Mouse (Mus musculus): Measurements from ENCODE around the gene Zfp580. TPM values are rescaled to one million over a fixed set of nuclear protein-coding genes. Genes with fewer than 3 reads are reported as not detected.

Gene Zfp580
- polyA plus RNA-seq, 1 experiment from 2014 or later: 44.6 TPM

- Histone ChIP-seq H3K36me3 (ENCODE audit: control insufficient read depth, insufficient read depth, low read length) (peaks cover 46% of the 10 kb centered on the region), H3K4me3 (ENCODE audit: low read depth, low read length) (no peak overlapping the region), H3K27ac (ENCODE audit: low read depth, low read length) (no peak overlapping the region), H3K4me2 (ENCODE audit: low read depth, low read length, severe bottlenecking) (no peak overlapping the region), H3K27me3 (ENCODE audit: control insufficient read depth, insufficient read depth, low read length) (no peaks in the 10 kb centered on the region), H3K9ac (ENCODE audit: low read length) (no peak overlapping the region), H3K9me3 (ENCODE audit: control insufficient read depth, low read length) (peaks cover 29% of the 10 kb centered on the region), H3K4me1 (replicated peaks; ENCODE audit: control insufficient read depth, insufficient read depth, low read length) (no peaks in the 10 kb centered on the region)
- DNase-seq (ENCODE audit: low spot score) (no peak), ATAC-seq (replicated peaks; ENCODE audit: low FRiP score) (no peak)
- 89% methylated on average over 21 of the region's 21 CpGs for WGBS
Measured at GRCm38 (mm10) chr7:5029946-5030345, 21.4 kb upstream of the Zfp580 start.

- no peak for ATAC-seq (replicated peaks; ENCODE audit: low FRiP score)
Measured at GRCm38 (mm10) chr7:5030554-5031275, 20.6 kb upstream of the Zfp580 start.

GRCm38 (mm10) chr7:5031496-5031895, 19.8 kb upstream of the Zfp580 start:
- no peak for ATAC-seq (replicated peaks; ENCODE audit: low FRiP score)
- no peak overlapping the region for H3K27ac ChIP-seq (ENCODE audit: low read depth, low read length)

More at GRCm38 (mm10) chr7:5030554-5031275, 20.6 kb upstream of the Zfp580 start:
- no peak overlapping the region for H3K4me2 ChIP-seq (ENCODE audit: low read depth, low read length, severe bottlenecking)
- H3K9me3 ChIP-seq (ENCODE audit: control insufficient read depth, low read length): peaks cover 29% of the 10 kb centered on the region
- H3K27me3 ChIP-seq (ENCODE audit: control insufficient read depth, insufficient read depth, low read length): no peaks in the 10 kb centered on the region
- no peaks in the 10 kb centered on the region for H3K4me1 ChIP-seq (replicated peaks; ENCODE audit: control insufficient read depth, insufficient read depth, low read length)
- DNase-seq (ENCODE audit: low spot score): no peak
- H3K9ac ChIP-seq (ENCODE audit: low read length): no peak overlapping the region
- WGBS: 85% methylated on average over 63 of the region's 63 CpGs
- no peak overlapping the region for H3K4me3 ChIP-seq (ENCODE audit: low read depth, low read length)
- no peak overlapping the region for H3K27ac ChIP-seq (ENCODE audit: low read depth, low read length)
- peaks cover 48% of the 10 kb centered on the region for H3K36me3 ChIP-seq (ENCODE audit: control insufficient read depth, insufficient read depth, low read length)

GRCm38 (mm10) chr7:5033818-5034217, 17.5 kb upstream of the Zfp580 start, which contains the start of gene 4632433K11Rik:
4632433K11Rik (plus strand) TSS chr7:5034118.
- no peak within 1 kb of the TSS for H3K4me3 ChIP-seq (ENCODE audit: low read depth, low read length)
- H3K9ac ChIP-seq (ENCODE audit: low read length): no peak within 1 kb of the TSS
- H3K9me3 ChIP-seq (ENCODE audit: control insufficient read depth, low read length): peaks cover 29% of the 10 kb centered on the region
- 83% methylated on average over 3 of the region's 3 CpGs for WGBS
- peaks cover 45% of the 10 kb centered on the region for H3K36me3 ChIP-seq (ENCODE audit: control insufficient read depth, insufficient read depth, low read length)
- no peaks in the 10 kb centered on the region for H3K4me1 ChIP-seq (replicated peaks; ENCODE audit: control insufficient read depth, insufficient read depth, low read length)
- DNase-seq (ENCODE audit: low spot score) (no peak), ATAC-seq (replicated peaks; ENCODE audit: low FRiP score) (no peak)
- no peaks in the 10 kb centered on the region for H3K27me3 ChIP-seq (ENCODE audit: control insufficient read depth, insufficient read depth, low read length)
- H3K27ac ChIP-seq (ENCODE audit: low read depth, low read length): no peak within 1 kb of the TSS
- H3K4me2 ChIP-seq (ENCODE audit: low read depth, low read length, severe bottlenecking): no peak within 1 kb of the TSS

More at GRCm38 (mm10) chr7:5031496-5031895, 19.8 kb upstream of the Zfp580 start:
- no peak for DNase-seq (ENCODE audit: low spot score)
- Histone ChIP-seq H3K36me3 (ENCODE audit: control insufficient read depth, insufficient read depth, low read length) (peaks cover 48% of the 10 kb centered on the region), H3K27me3 (ENCODE audit: control insufficient read depth, insufficient read depth, low read length) (no peaks in the 10 kb centered on the region), H3K4me2 (ENCODE audit: low read depth, low read length, severe bottlenecking) (no peak overlapping the region), H3K4me1 (replicated peaks; ENCODE audit: control insufficient read depth, insufficient read depth, low read length) (no peaks in the 10 kb centered on the region), H3K4me3 (ENCODE audit: low read depth, low read length) (no peak overlapping the region), H3K9ac (ENCODE audit: low read length) (no peak overlapping the region), H3K9me3 (ENCODE audit: control insufficient read depth, low read length) (peaks cover 29% of the 10 kb centered on the region)
- WGBS: 73% methylated on average over 46 of the region's 46 CpGs

GRCm38 (mm10) chr7:5035628-5036027, 15.7 kb upstream of the Zfp580 start:
- Histone ChIP-seq H3K36me3 (ENCODE audit: control insufficient read depth, insufficient read depth, low read length) (peaks cover 27% of the 10 kb centered on the region), H3K4me1 (replicated peaks; ENCODE audit: control insufficient read depth, insufficient read depth, low read length) (no peaks in the 10 kb centered on the region)

GRCm38 (mm10) chr7:5036136-5036535, 15.2 kb upstream of the Zfp580 start:
- Histone ChIP-seq H3K9me3 (ENCODE audit: control insufficient read depth, low read length) (peaks cover 9% of the 10 kb centered on the region), H3K36me3 (ENCODE audit: control insufficient read depth, insufficient read depth, low read length) (peaks cover 22% of the 10 kb centered on the region), H3K27me3 (ENCODE audit: control insufficient read depth, insufficient read depth, low read length) (no peaks in the 10 kb centered on the region), H3K4me2 (ENCODE audit: low read depth, low read length, severe bottlenecking) (no peak overlapping the region), H3K4me3 (ENCODE audit: low read depth, low read length) (no peak overlapping the region), H3K27ac (ENCODE audit: low read depth, low read length) (no peak overlapping the region), H3K4me1 (replicated peaks; ENCODE audit: control insufficient read depth, insufficient read depth, low read length) (no peaks in the 10 kb centered on the region), H3K9ac (ENCODE audit: low read length) (no peak overlapping the region)
- ATAC-seq (replicated peaks; ENCODE audit: low FRiP score) (no peak), DNase-seq (ENCODE audit: low spot score) (no peak)
- 91% methylated on average over 9 of the region's 9 CpGs for WGBS

More at GRCm38 (mm10) chr7:5035628-5036027, 15.7 kb upstream of the Zfp580 start:
- no peak overlapping the region for H3K4me2 ChIP-seq (ENCODE audit: low read depth, low read length, severe bottlenecking)
- no peak for DNase-seq (ENCODE audit: low spot score)
- H3K9ac ChIP-seq (ENCODE audit: low read length): no peak overlapping the region
- no peaks in the 10 kb centered on the region for H3K27me3 ChIP-seq (ENCODE audit: control insufficient read depth, insufficient read depth, low read length)
- no peak overlapping the region for H3K4me3 ChIP-seq (ENCODE audit: low read depth, low read length)
- ATAC-seq (replicated peaks; ENCODE audit: low FRiP score): no peak
- 93% methylated on average over 17 of the region's 17 CpGs for WGBS
- H3K27ac ChIP-seq (ENCODE audit: low read depth, low read length): no peak overlapping the region
- H3K9me3 ChIP-seq (ENCODE audit: control insufficient read depth, low read length): peaks cover 15% of the 10 kb centered on the region

- H3K9me3 ChIP-seq (ENCODE audit: control insufficient read depth, low read length): peaks cover under 1% of the 10 kb centered on the region; the same call in 1 of the 2 replicates
- ATAC-seq (replicated peaks; ENCODE audit: low FRiP score): no peak
- peaks cover 13% of the 10 kb centered on the region for H3K36me3 ChIP-seq (ENCODE audit: control insufficient read depth, insufficient read depth, low read length)
- 94% methylated on average over 7 of the region's 7 CpGs for WGBS
- H3K4me3 ChIP-seq (ENCODE audit: low read depth, low read length): no peak overlapping the region
- no peaks in the 10 kb centered on the region for H3K4me1 ChIP-seq (replicated peaks; ENCODE audit: control insufficient read depth, insufficient read depth, low read length)
- no peak for DNase-seq (ENCODE audit: low spot score)
- H3K27me3 ChIP-seq (ENCODE audit: control insufficient read depth, insufficient read depth, low read length): no peaks in the 10 kb centered on the region
- no peak overlapping the region for H3K4me2 ChIP-seq (ENCODE audit: low read depth, low read length, severe bottlenecking)
- H3K27ac ChIP-seq (ENCODE audit: low read depth, low read length): no peak overlapping the region
- H3K9ac ChIP-seq (ENCODE audit: low read length): no peak overlapping the region
Measured at GRCm38 (mm10) chr7:5037026-5037425, 14.3 kb upstream of the Zfp580 start.

GRCm38 (mm10) chr7:5037467-5037866, 13.9 kb upstream of the Zfp580 start:
- H3K36me3 ChIP-seq (ENCODE audit: control insufficient read depth, insufficient read depth, low read length): peaks cover 8% of the 10 kb centered on the region; the same call in 1 of the 2 replicates
- DNase-seq (ENCODE audit: low spot score) (no peak), ATAC-seq (replicated peaks; ENCODE audit: low FRiP score) (no peak)
- H3K4me1 ChIP-seq (replicated peaks; ENCODE audit: control insufficient read depth, insufficient read depth, low read length): no peaks in the 10 kb centered on the region
- H3K27me3 ChIP-seq (ENCODE audit: control insufficient read depth, insufficient read depth, low read length): no peaks in the 10 kb centered on the region
- 88% methylated on average over 8 of the region's 8 CpGs for WGBS
- H3K9ac ChIP-seq (ENCODE audit: low read length): no peak overlapping the region
- peak overlapping the region; percentile 49; the same call in 1 of the 2 replicates for H3K4me2 ChIP-seq (ENCODE audit: low read depth, low read length, severe bottlenecking)
- no peaks in the 10 kb centered on the region for H3K9me3 ChIP-seq (ENCODE audit: control insufficient read depth, low read length)
- no peak overlapping the region for H3K4me3 ChIP-seq (ENCODE audit: low read depth, low read length)
- H3K27ac ChIP-seq (ENCODE audit: low read depth, low read length): no peak overlapping the region

Data from forebrain, embryonic 11.5 days (tissue).